Mouse (Mus musculus): Measurements from ENCODE around the gene Ctsa. TPM values are rescaled to one million over a fixed set of nuclear protein-coding genes. Genes with fewer than 3 reads are reported as not detected.

Ctsa gene
- polyA plus RNA-seq, 1 experiment from 2014 or later: 124 TPM

GRCm38 (mm10) chr2:164885788-164886187 is 53.1 kb downstream of the Ctsa start:
- no peaks in the 10 kb centered on the region for H3K27me3 ChIP-seq
- no peak for ATAC-seq (ENCODE audit: insufficient number of reproducible peaks, insufficient read depth, low FRiP score, low TSS enrichment)
- H3K27ac ChIP-seq: no peak overlapping the region; the same call in 1 of the 2 replicates
- no peak overlapping the region for H3K4me3 ChIP-seq
- WGBS: 92% methylated on average over 7 of the region's 7 CpGs
- no peaks in the 10 kb centered on the region for H3K9me3 ChIP-seq
- H3K9ac ChIP-seq: no peak overlapping the region
- no peak overlapping the region for H3K4me2 ChIP-seq (replicated peaks)
- peaks cover 80% of the 10 kb centered on the region for H3K36me3 ChIP-seq
- peaks cover 4% of the 10 kb centered on the region for H3K4me1 ChIP-seq

- 93% methylated on average over 10 of the region's 10 CpGs for WGBS
Observed at GRCm38 (mm10) chr2:164886617-164887016, 53.9 kb downstream of the Ctsa start.

GRCm38 (mm10) chr2:164888996-164889395 is 56.3 kb downstream of the Ctsa start:
- Histone ChIP-seq H3K27me3 (no peaks in the 10 kb centered on the region), H3K4me3 (no peak overlapping the region), H3K36me3 (peaks cover 99% of the 10 kb centered on the region), H3K27ac (no peak overlapping the region), H3K4me1 (no peaks in the 10 kb centered on the region), H3K9ac (no peak overlapping the region), H3K4me2 (replicated peaks) (no peak overlapping the region), H3K9me3 (no peaks in the 10 kb centered on the region)
- no peak for ATAC-seq (ENCODE audit: insufficient number of reproducible peaks, insufficient read depth, low FRiP score, low TSS enrichment)
- 87% methylated on average over 12 of the region's 12 CpGs for WGBS

More at GRCm38 (mm10) chr2:164886617-164887016, 53.9 kb downstream of the Ctsa start:
- no peak for ATAC-seq (ENCODE audit: insufficient number of reproducible peaks, insufficient read depth, low FRiP score, low TSS enrichment)
- no peak overlapping the region for H3K27ac ChIP-seq
- H3K9me3 ChIP-seq: no peaks in the 10 kb centered on the region
- no peak overlapping the region for H3K4me3 ChIP-seq
- peaks cover 89% of the 10 kb centered on the region for H3K36me3 ChIP-seq
- H3K4me2 ChIP-seq (replicated peaks): no peak overlapping the region
- no peak overlapping the region for H3K9ac ChIP-seq
- peaks cover 3% of the 10 kb centered on the region; the same call in 1 of the 2 replicates for H3K4me1 ChIP-seq
- H3K27me3 ChIP-seq: no peaks in the 10 kb centered on the region

GRCm38 (mm10) chr2:164889960-164890359 is 57.3 kb downstream of the Ctsa start:
- Histone ChIP-seq H3K4me3 (no peak overlapping the region), H3K4me2 (replicated peaks) (no peak overlapping the region), H3K27ac (no peak overlapping the region), H3K9me3 (no peaks in the 10 kb centered on the region), H3K9ac (no peak overlapping the region), H3K36me3 (peaks cover 100% of the 10 kb centered on the region), H3K4me1 (no peaks in the 10 kb centered on the region), H3K27me3 (no peaks in the 10 kb centered on the region)
- WGBS: 78% methylated on average over 2 of the region's 2 CpGs
- ATAC-seq (ENCODE audit: insufficient number of reproducible peaks, insufficient read depth, low FRiP score, low TSS enrichment): no peak

Other genes starting within 250 kb of the Ctsa start
- gene Wfdc6a, start 247.4 kb upstream of the Ctsa start, polyA plus RNA-seq (2016; fragmentation: Nextera tagmentation; extraction: Ambion mirVana): not detected in 2 replicates
- gene Eppin, start 239.3 kb upstream of the Ctsa start, polyA plus RNA-seq (2016; fragmentation: Nextera tagmentation; extraction: Ambion mirVana): not detected in 2 replicates
- not detected in 2 replicates for gene Wfdc6b, start 219.4 kb upstream of the Ctsa start, polyA plus RNA-seq (2016; fragmentation: Nextera tagmentation; extraction: Ambion mirVana)
- not detected in 2 replicates for gene Wfdc8, start 219.2 kb upstream of the Ctsa start, polyA plus RNA-seq (2016; fragmentation: Nextera tagmentation; extraction: Ambion mirVana)
- gene Wfdc16, start 194.1 kb upstream of the Ctsa start, polyA plus RNA-seq (2016; fragmentation: Nextera tagmentation; extraction: Ambion mirVana): not detected in 2 replicates
- not detected in 2 replicates for gene Wfdc10, start 176.8 kb upstream of the Ctsa start, polyA plus RNA-seq (2016; fragmentation: Nextera tagmentation; extraction: Ambion mirVana)
- not detected in 2 replicates for gene Wfdc9, start 176.3 kb upstream of the Ctsa start, polyA plus RNA-seq (2016; fragmentation: Nextera tagmentation; extraction: Ambion mirVana)
- not detected in 2 replicates for gene Wfdc11, start 158.8 kb upstream of the Ctsa start, polyA plus RNA-seq (2016; fragmentation: Nextera tagmentation; extraction: Ambion mirVana)
- 0.45 TPM in 1 of 2 replicates, not detected in the other for gene Wfdc13, start 147.8 kb upstream of the Ctsa start, polyA plus RNA-seq (2016; fragmentation: Nextera tagmentation; extraction: Ambion mirVana)
- gene Spint4, start 134.4 kb upstream of the Ctsa start, polyA plus RNA-seq (2016; fragmentation: Nextera tagmentation; extraction: Ambion mirVana): not detected in 2 replicates
- not detected in 2 replicates for gene Spint5, start 117.6 kb upstream of the Ctsa start, polyA plus RNA-seq (2016; fragmentation: Nextera tagmentation; extraction: Ambion mirVana)
- gene Wfdc3, start 86.9 kb upstream of the Ctsa start, polyA plus RNA-seq (2016; fragmentation: Nextera tagmentation; extraction: Ambion mirVana): 0.72 and 1.3 TPM in 2 replicates
- gene Dnttip1, start 86.9 kb upstream of the Ctsa start, polyA plus RNA-seq (2016; fragmentation: Nextera tagmentation; extraction: Ambion mirVana): 92.5 and 97.1 TPM in 2 replicates
- gene Ube2c, start 63.0 kb upstream of the Ctsa start, polyA plus RNA-seq (2016; fragmentation: Nextera tagmentation; extraction: Ambion mirVana): 472 and 488 TPM in 2 replicates
- 31.7 and 40.6 TPM in 2 replicates for gene Tnnc2, start 52.9 kb upstream of the Ctsa start, polyA plus RNA-seq (2016; fragmentation: Nextera tagmentation; extraction: Ambion mirVana)
- 18.3 and 19.6 TPM in 2 replicates for gene Snx21, start 47.0 kb upstream of the Ctsa start, polyA plus RNA-seq (2016; fragmentation: Nextera tagmentation; extraction: Ambion mirVana)
- gene Acot8, start 28.0 kb upstream of the Ctsa start, polyA plus RNA-seq (2016; fragmentation: Nextera tagmentation; extraction: Ambion mirVana): 16.8 and 16.9 TPM in 2 replicates
- 9.0 and 9.5 TPM in 2 replicates for gene Zswim3, start 27.8 kb upstream of the Ctsa start, polyA plus RNA-seq (2016; fragmentation: Nextera tagmentation; extraction: Ambion mirVana)
- gene Zswim1, start 10.2 kb upstream of the Ctsa start, polyA plus RNA-seq (2016; fragmentation: Nextera tagmentation; extraction: Ambion mirVana): 17.9 and 20.8 TPM in 2 replicates
- gene Spata25, start 4.3 kb upstream of the Ctsa start, polyA plus RNA-seq (2016; fragmentation: Nextera tagmentation; extraction: Ambion mirVana): 0.22 TPM in 1 of 2 replicates, not detected in the other
- 6.7 and 7.4 TPM in 2 replicates for gene Neurl2, start 583 bp downstream of the Ctsa start, polyA plus RNA-seq (2016; fragmentation: Nextera tagmentation; extraction: Ambion mirVana)
- gene Pltp, start 24.8 kb downstream of the Ctsa start, polyA plus RNA-seq (2016; fragmentation: Nextera tagmentation; extraction: Ambion mirVana): 57.8 and 59.4 TPM in 2 replicates
- gene Pcif1, start 46.4 kb downstream of the Ctsa start, polyA plus RNA-seq (2016; fragmentation: Nextera tagmentation; extraction: Ambion mirVana): 83.0 and 89.9 TPM in 2 replicates
- 16.9 and 17.4 TPM in 2 replicates for gene Zfp335, start 78.9 kb downstream of the Ctsa start, polyA plus RNA-seq (2016; fragmentation: Nextera tagmentation; extraction: Ambion mirVana)
- 4.5 and 4.6 TPM in 2 replicates for gene Mmp9, start 107.9 kb downstream of the Ctsa start, polyA plus RNA-seq (2016; fragmentation: Nextera tagmentation; extraction: Ambion mirVana)
- 1.9 and 2.0 TPM in 2 replicates for gene Slc12a5, start 127.9 kb downstream of the Ctsa start, polyA plus RNA-seq (2016; fragmentation: Nextera tagmentation; extraction: Ambion mirVana)
- gene Ncoa5, start 202.0 kb downstream of the Ctsa start, polyA plus RNA-seq (2016; fragmentation: Nextera tagmentation; extraction: Ambion mirVana): 112 and 119 TPM in 2 replicates
- gene Cd40, start 222.8 kb downstream of the Ctsa start, polyA plus RNA-seq (2016; fragmentation: Nextera tagmentation; extraction: Ambion mirVana): 5.2 and 6.5 TPM in 2 replicates